Mouse (Mus musculus) hindbrain, embryonic 11.5 days (tissue): ENCODE data around the gene Snrnp35. TPM values are rescaled to one million over a fixed set of nuclear protein-coding genes. Genes with fewer than 3 reads are reported as not detected.
"Not testable (repeated sequence)": the region's sequence is repeated elsewhere in the genome, so short reads cannot be mapped to it uniquely, and the experiment has no call there.

Source experiments
- ATAC-seq: fragments of 200-750 bp; cut with Nextera tagmentation; 2 replicates; pipeline ENCODE4 v1.8.0; 2017; ENCODE audit warnings: mild to moderate bottlenecking, moderate TSS enrichment, moderate library complexity; ENCODE audit not compliant: low FRiP score
- DNase-seq: peaks from one replicate; pipeline ENCODE4 v3.0.0-alpha.2; 2015; ENCODE audit warnings: low spot score
- H3K27ac ChIP-seq: fragments of 300-500 bp; sonication (generic); 2 replicates; pipeline ENCODE4 v1.5.1; 2014; ENCODE audit warnings: mild to moderate bottlenecking, low read depth, low read length
- H3K27me3 ChIP-seq: fragments of 300-500 bp; sonication (generic); 2 replicates; pipeline ENCODE4 v1.6.1; 2014; ENCODE audit warnings: mild to moderate bottlenecking, low read length, moderate library complexity, mixed read lengths; ENCODE audit not compliant: control insufficient read depth, insufficient read depth
- H3K36me3 ChIP-seq: fragments of 300-500 bp; sonication (generic); 2 replicates; pipeline ENCODE4 v1.6.1; 2014; ENCODE audit warnings: mild to moderate bottlenecking, low read length, moderate library complexity, mixed read lengths; ENCODE audit not compliant: control insufficient read depth, insufficient read depth
- H3K4me1 ChIP-seq: fragments of 300-500 bp; sonication (generic); replicated peaks from 2 replicates; pipeline ENCODE4 v1.6.1; 2014; ENCODE audit warnings: low read length, mixed read lengths; ENCODE audit not compliant: control insufficient read depth, insufficient read depth
- H3K4me2 ChIP-seq: fragments of 300-500 bp; sonication (generic); replicated peaks from 2 replicates; pipeline ENCODE4 v1.6.1; 2014; ENCODE audit warnings: mild to moderate bottlenecking, low read depth, low read length
- H3K4me3 ChIP-seq: fragments of 300-500 bp; sonication (generic); 2 replicates; pipeline ENCODE4 v1.5.1; 2014; ENCODE audit warnings: low read depth, low read length
- H3K9ac ChIP-seq: fragments of 300-500 bp; sonication (generic); 2 replicates; pipeline ENCODE4 v1.6.1; 2014; ENCODE audit warnings: low read depth, low read length
- H3K9me3 ChIP-seq: fragments of 300-500 bp; sonication (generic); 2 replicates; pipeline ENCODE4 v1.6.1; 2016; ENCODE audit warnings: low read length; ENCODE audit not compliant: control insufficient read depth
- WGBS: fragments of 180-500 bp; shearing (Covaris S2); extraction: QIAGEN DNeasy Blood & Tissue Kit; methylation state at CpG from one replicate; pipeline ENCODE4 v1.1.7; 2014; 5-methylcytosine and 5-hydroxymethylcytosine counted together
- polyA plus RNA-seq: library from polyadenylated mRNA; unstranded; fragments of >200 nt; fragmentation: Nextera tagmentation; extraction: Ambion mirVana; gene quantifications from 2 replicates; pipeline ENCODE4 v1.2.1, GENCODE M21; 2014

The Snrnp35 gene
- polyA plus RNA-seq, 1 experiment from 2014 or later: 15.2 TPM

DNA sequence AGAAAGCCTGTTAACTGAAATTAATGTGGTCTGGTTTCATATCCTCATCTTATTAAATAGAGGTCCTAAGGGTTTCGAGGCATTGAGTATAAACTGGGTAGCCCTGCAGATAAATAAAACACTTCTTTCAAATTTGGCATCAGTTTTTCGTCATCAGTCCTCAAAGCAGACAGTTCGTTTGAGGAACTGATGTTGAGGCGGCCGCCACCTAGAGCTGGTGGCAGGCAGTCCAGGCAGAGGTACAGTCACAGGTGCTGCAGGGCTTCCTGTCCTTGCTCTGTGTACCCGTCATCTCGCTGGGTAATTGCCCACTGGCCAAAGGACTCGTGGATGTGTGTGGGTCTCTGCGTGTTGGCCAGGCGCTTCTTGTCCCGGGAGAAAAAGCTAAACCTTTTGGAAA lies 10.5 kb downstream of the Snrnp35 start:
- H3K27me3 ChIP-seq: no peaks in the 10 kb centered on the region
- H3K27ac ChIP-seq: no peak overlapping the region
- no peak overlapping the region for H3K4me2 ChIP-seq
- H3K4me1 ChIP-seq: peaks cover 3% of the 10 kb centered on the region
- no peak overlapping the region for H3K4me3 ChIP-seq
- H3K36me3 ChIP-seq: peaks cover 3% of the 10 kb centered on the region; the same call in 1 of the 2 replicates
- 91% methylated on average over 11 of the region's 11 CpGs for WGBS
- ATAC-seq: no peak
- H3K9me3 ChIP-seq: no peaks in the 10 kb centered on the region
- H3K9ac ChIP-seq: no peak overlapping the region
- no peak for DNase-seq

- no peak for ATAC-seq
- peaks cover 6% of the 10 kb centered on the region for H3K4me1 ChIP-seq
- no peak overlapping the region for H3K4me2 ChIP-seq
- no peaks in the 10 kb centered on the region for H3K27me3 ChIP-seq
- no peak overlapping the region for H3K4me3 ChIP-seq
- H3K9ac ChIP-seq: no peak overlapping the region
- H3K9me3 ChIP-seq: no peaks in the 10 kb centered on the region
- no peaks in the 10 kb centered on the region for H3K36me3 ChIP-seq
- peak; percentile 40 for DNase-seq
- WGBS: 44% methylated on average over 7 of the region's 7 CpGs
- H3K27ac ChIP-seq: no peak overlapping the region
Observed at GRCm38 (mm10) chr5:124495547-124495946, 12.6 kb downstream of the Snrnp35 start.

DNA sequence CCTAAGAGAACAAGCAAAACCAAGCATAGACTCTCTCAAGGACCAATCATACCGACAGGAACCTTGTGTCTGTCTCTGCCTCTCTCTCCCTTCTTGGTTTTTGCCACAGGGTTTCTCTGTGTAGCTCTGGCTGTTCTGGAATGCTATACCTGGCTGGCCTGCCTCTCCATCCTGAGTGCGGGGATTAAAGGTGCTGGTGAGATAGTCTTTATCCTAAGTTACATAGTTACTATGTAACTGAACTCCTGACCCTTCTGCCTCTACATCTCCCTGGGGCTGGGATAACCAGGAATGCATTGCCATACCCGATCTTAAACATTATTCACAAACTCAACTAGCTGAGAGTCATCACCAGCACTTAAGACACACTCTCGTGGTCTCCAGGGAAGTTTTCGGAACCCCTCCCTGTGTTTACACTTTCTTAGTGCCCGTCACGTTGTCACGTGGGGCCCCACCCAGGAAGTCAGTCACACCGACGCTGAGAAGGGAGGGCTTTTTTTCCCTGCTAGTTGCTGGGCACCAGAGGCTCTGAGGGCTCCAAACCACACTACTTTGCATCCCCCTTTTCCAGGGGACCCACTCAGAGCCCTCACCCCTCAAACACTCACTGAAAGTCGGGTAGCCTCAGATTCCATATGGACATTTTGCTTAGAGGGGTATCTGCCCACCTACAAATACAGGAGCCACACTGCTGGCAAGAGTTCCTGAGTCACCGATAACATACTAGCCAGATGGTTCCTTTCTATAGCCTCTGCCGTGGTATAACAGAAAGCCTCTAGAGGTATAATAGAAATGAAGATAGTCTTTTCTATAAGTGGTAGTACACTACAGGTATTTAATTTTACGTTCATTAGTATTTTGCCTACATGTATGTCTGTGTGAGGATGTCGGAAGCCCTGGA lies 13.9 kb downstream of the Snrnp35 start:
- no peak overlapping the region for H3K4me3 ChIP-seq
- H3K27ac ChIP-seq: no peak overlapping the region
- no peaks in the 10 kb centered on the region for H3K27me3 ChIP-seq
- no peaks in the 10 kb centered on the region for H3K36me3 ChIP-seq
- H3K4me2 ChIP-seq: no peak overlapping the region
- no peaks in the 10 kb centered on the region for H3K9me3 ChIP-seq
- peaks cover 6% of the 10 kb centered on the region for H3K4me1 ChIP-seq
- DNase-seq (no peak), ATAC-seq (no peak)
- 69% methylated on average over 15 of the region's 15 CpGs for WGBS
- no peak overlapping the region for H3K9ac ChIP-seq

DNA sequence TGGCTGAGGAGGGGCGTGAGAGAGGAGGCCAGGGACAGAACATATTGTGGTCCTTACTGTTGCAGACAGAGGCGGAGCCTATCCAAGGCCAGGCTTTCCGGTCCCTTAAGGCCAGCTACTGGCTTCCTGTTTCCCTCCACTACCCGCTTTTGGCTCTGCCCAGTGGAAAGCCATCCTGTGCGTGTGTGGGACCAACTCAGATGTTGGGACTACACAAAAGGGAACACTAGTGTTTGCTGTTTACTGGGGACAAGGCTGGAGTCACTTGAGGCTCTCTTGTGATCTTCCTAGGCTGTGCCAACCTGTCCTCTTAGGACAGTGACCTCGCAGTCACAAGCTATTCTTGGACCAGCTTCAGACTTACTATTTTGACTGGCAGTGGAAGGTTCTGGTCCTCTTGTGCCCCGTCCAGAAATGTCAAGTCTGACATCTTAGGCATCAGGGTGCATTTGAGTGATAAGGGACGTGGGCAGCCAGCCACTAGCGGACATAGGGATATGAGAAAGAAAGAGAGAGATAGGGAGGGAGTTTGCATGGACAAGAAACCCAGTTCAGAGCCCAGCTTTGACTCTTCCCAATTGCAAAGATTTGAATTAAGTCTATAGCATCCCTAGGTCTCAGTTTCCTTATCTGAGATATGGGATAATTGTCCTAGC lies 15.4 kb downstream of the Snrnp35 start:
- H3K4me2 ChIP-seq: no peak overlapping the region
- H3K27me3 ChIP-seq: no peaks in the 10 kb centered on the region
- 74% methylated on average over 9 of the region's 9 CpGs for WGBS
- no peak overlapping the region for H3K27ac ChIP-seq
- H3K9me3 ChIP-seq: no peaks in the 10 kb centered on the region
- ATAC-seq: no peak
- DNase-seq: no peak
- H3K4me1 ChIP-seq: peaks cover 6% of the 10 kb centered on the region
- no peaks in the 10 kb centered on the region for H3K36me3 ChIP-seq
- no peak overlapping the region for H3K9ac ChIP-seq
- no peak overlapping the region for H3K4me3 ChIP-seq

- H3K4me3 ChIP-seq: no peak overlapping the region
- no peaks in the 10 kb centered on the region for H3K9me3 ChIP-seq
- H3K4me2 ChIP-seq: no peak overlapping the region
- no peaks in the 10 kb centered on the region for H3K27me3 ChIP-seq
- no peak for DNase-seq
- WGBS: 22% methylated on average over 5 of the region's 5 CpGs
- H3K36me3 ChIP-seq: 0 out of 2 replicates have a peak, but pooled peaks cover 2% of the 10 kb centered on the region
- no peak for ATAC-seq
- H3K9ac ChIP-seq: no peak overlapping the region
- peak overlapping the region; percentile 20; the same call in 1 of the 2 replicates for H3K27ac ChIP-seq
- peaks cover 6% of the 10 kb centered on the region for H3K4me1 ChIP-seq
Observed at GRCm38 (mm10) chr5:124499001-124499400, 16.1 kb downstream of the Snrnp35 start.

DNA sequence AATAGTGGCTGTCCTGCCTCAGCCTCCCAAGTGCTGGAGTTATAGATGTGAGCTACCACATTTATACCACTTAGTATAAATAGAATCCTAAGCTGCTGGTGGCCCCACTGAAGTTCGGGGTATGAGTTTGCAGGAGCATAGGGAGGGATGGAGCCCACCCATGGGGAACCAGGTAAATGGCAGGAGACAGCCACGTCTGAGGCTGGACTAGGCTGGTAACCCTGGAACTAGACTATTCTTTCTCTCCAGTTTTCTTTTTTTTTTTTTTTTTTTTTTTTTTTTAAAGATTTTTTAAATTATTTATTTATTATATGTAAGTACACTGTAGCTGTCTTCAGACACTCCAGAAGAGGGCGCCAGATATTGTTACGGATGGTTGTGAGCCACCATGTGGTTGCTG lies 17.1 kb downstream of the Snrnp35 start:
- H3K4me2 ChIP-seq, H3K9me3 ChIP-seq, H3K4me1 ChIP-seq, ATAC-seq, H3K27me3 ChIP-seq, H3K36me3 ChIP-seq, H3K9ac ChIP-seq, DNase-seq, H3K4me3 ChIP-seq, H3K27ac ChIP-seq: not testable (repeated sequence)
- 81% methylated on average over 2 of the region's 4 CpGs for WGBS

GRCm38 (mm10) chr5:124500573-124500972 lies 17.6 kb downstream of the Snrnp35 start:
- Histone ChIP-seq H3K9me3 (no peaks in the 10 kb centered on the region), H3K4me3 (no peak overlapping the region), H3K9ac (no peak overlapping the region), H3K4me1 (peaks cover 3% of the 10 kb centered on the region), H3K27ac (no peak overlapping the region), H3K36me3 (0 out of 2 replicates have a peak, but pooled peaks cover 2% of the 10 kb centered on the region), H3K4me2 (no peak overlapping the region), H3K27me3 (no peaks in the 10 kb centered on the region)
- DNase-seq: no peak
- no peak for ATAC-seq
- WGBS: 92% methylated on average over 3 of the region's 3 CpGs

GRCm38 (mm10) chr5:124501541-124501940 lies 18.6 kb downstream of the Snrnp35 start:
- Histone ChIP-seq H3K27ac (no peak overlapping the region), H3K4me2 (no peak overlapping the region), H3K9ac (no peak overlapping the region), H3K27me3 (no peaks in the 10 kb centered on the region), H3K36me3 (0 out of 2 replicates have a peak, but pooled peaks cover 2% of the 10 kb centered on the region), H3K9me3 (no peaks in the 10 kb centered on the region), H3K4me3 (no peak overlapping the region), H3K4me1 (peaks cover 3% of the 10 kb centered on the region)
- no peak for DNase-seq
- 89% methylated on average over 10 of the region's 10 CpGs for WGBS
- ATAC-seq: no peak
